Mouse (Mus musculus) neural tube, embryonic 13.5 days (tissue): ENCODE measurements around the gene F11r. TPM values are rescaled to one million over a fixed set of nuclear protein-coding genes. Genes with fewer than 3 reads are reported as not detected.
"Not testable (repeated sequence)": the region's sequence is repeated elsewhere in the genome, so short reads cannot be mapped to it uniquely, and the experiment has no call there.

Experiments
- ATAC-seq: fragments of 200-750 bp; cut with Nextera tagmentation; 2 replicates; pipeline ENCODE4 v1.8.0; 2017; ENCODE audit warnings: low read depth, mild to moderate bottlenecking, moderate TSS enrichment, moderate library complexity
- H3K27ac ChIP-seq: fragments of 300-500 bp; sonication (generic); replicated peaks from 2 replicates; pipeline ENCODE4 v1.5.1; 2015; ENCODE audit warnings: moderate library complexity, mild to moderate bottlenecking, inconsistent platforms
- H3K27me3 ChIP-seq: fragments of 300-500 bp; sonication (generic); 2 replicates; pipeline ENCODE4 v1.6.1; 2015; ENCODE audit warnings: mild to moderate bottlenecking, inconsistent platforms
- H3K36me3 ChIP-seq: fragments of 300-500 bp; sonication (generic); 2 replicates; pipeline ENCODE4 v1.6.1; 2015; ENCODE audit warnings: mild to moderate bottlenecking, inconsistent platforms
- H3K4me1 ChIP-seq: fragments of 300-500 bp; sonication (generic); replicated peaks from 2 replicates; pipeline ENCODE4 v1.6.1; 2015; ENCODE audit warnings: inconsistent platforms
- H3K4me2 ChIP-seq: fragments of 300-500 bp; sonication (generic); 2 replicates; pipeline ENCODE4 v1.6.1; 2015; ENCODE audit warnings: inconsistent platforms, mild to moderate bottlenecking, moderate library complexity
- H3K4me3 ChIP-seq: fragments of 300-500 bp; sonication (generic); 2 replicates; pipeline ENCODE4 v1.5.1; 2015; ENCODE audit warnings: mild to moderate bottlenecking, inconsistent platforms
- H3K9ac ChIP-seq: fragments of 300-500 bp; sonication (generic); 2 replicates; pipeline ENCODE4 v1.6.1; 2015; ENCODE audit warnings: moderate library complexity, mild to moderate bottlenecking, inconsistent platforms
- H3K9me3 ChIP-seq: fragments of 300-500 bp; sonication (generic); 2 replicates; pipeline ENCODE4 v1.6.1; 2016; ENCODE audit warnings: inconsistent platforms
- WGBS: fragments of 180-500 bp; shearing (Covaris S2); methylation state at CpG from one replicate; pipeline ENCODE4 v1.1.7; 2015; 5-methylcytosine and 5-hydroxymethylcytosine counted together
- polyA plus RNA-seq: library from polyadenylated mRNA; unstranded; fragments of >200 nt; fragmentation: Nextera tagmentation; extraction: Ambion mirVana; gene quantifications from 2 replicates; pipeline ENCODE4 v1.2.1, GENCODE M21; 2015

The F11r gene
- polyA plus RNA-seq, 1 experiment from 2014 or later, result 14.7 TPM

- H3K36me3 ChIP-seq, result no peaks in the 10 kb centered on the region
- ATAC-seq, result no peak
- H3K4me2 ChIP-seq, result no peak overlapping the region
- no peaks in the 10 kb centered on the region for H3K27me3 ChIP-seq
- no peak overlapping the region for H3K27ac ChIP-seq
- H3K9ac ChIP-seq, result no peak overlapping the region
- no peaks in the 10 kb centered on the region for H3K9me3 ChIP-seq
- WGBS, result 59% methylated on average over 5 of the region's 5 CpGs
- peaks cover 10% of the 10 kb centered on the region for H3K4me1 ChIP-seq
- no peak overlapping the region for H3K4me3 ChIP-seq
These were observed 22.5 kb downstream of the F11r start for GRCm38 (mm10) chr1:171459791-171460190.

- no peak overlapping the region for H3K27ac ChIP-seq
- no peak for ATAC-seq
- H3K4me1 ChIP-seq, result peaks cover 10% of the 10 kb centered on the region
- H3K4me2 ChIP-seq, result no peak overlapping the region
- no peak overlapping the region for H3K4me3 ChIP-seq
- H3K36me3 ChIP-seq, result no peaks in the 10 kb centered on the region
- H3K9ac ChIP-seq, result no peak overlapping the region
- H3K27me3 ChIP-seq, result no peaks in the 10 kb centered on the region
- no peaks in the 10 kb centered on the region for H3K9me3 ChIP-seq
- WGBS, result 96% methylated on average over 22 of the region's 22 CpGs
These were observed 23.5 kb downstream of the F11r start for GRCm38 (mm10) chr1:171460551-171461503.

GRCm38 (mm10) chr1:171463133-171463532 is 25.8 kb downstream of the F11r start:
- Histone ChIP-seq H3K4me2 (no peak overlapping the region), H3K4me1 (peaks cover 10% of the 10 kb centered on the region), H3K36me3 (no peaks in the 10 kb centered on the region), H3K27me3 (no peaks in the 10 kb centered on the region), H3K9me3 (no peaks in the 10 kb centered on the region), H3K27ac (no peak overlapping the region), H3K4me3 (no peak overlapping the region), H3K9ac (no peak overlapping the region)
- WGBS, result 96% methylated on average over 3 of the region's 3 CpGs
- no peak for ATAC-seq

- no peak overlapping the region for H3K4me2 ChIP-seq
- no peak overlapping the region for H3K27ac ChIP-seq
- no peak for ATAC-seq
- no peaks in the 10 kb centered on the region for H3K4me1 ChIP-seq
- WGBS, result 89% methylated on average over 5 of the region's 5 CpGs
- no peaks in the 10 kb centered on the region for H3K27me3 ChIP-seq
- H3K4me3 ChIP-seq, result no peak overlapping the region
- no peaks in the 10 kb centered on the region for H3K36me3 ChIP-seq
- H3K9ac ChIP-seq, result no peak overlapping the region
- H3K9me3 ChIP-seq, result no peaks in the 10 kb centered on the region
These were observed 28.5 kb downstream of the F11r start for GRCm38 (mm10) chr1:171465749-171466412.

- H3K9me3 ChIP-seq, result no peaks in the 10 kb centered on the region
- H3K27me3 ChIP-seq, result no peaks in the 10 kb centered on the region
- H3K9ac ChIP-seq, result no peak overlapping the region
- ATAC-seq, result no peak
- no peak overlapping the region for H3K27ac ChIP-seq
- 82% methylated on average over 4 of the region's 4 CpGs for WGBS
- H3K36me3 ChIP-seq, result no peaks in the 10 kb centered on the region
- H3K4me1 ChIP-seq, result no peaks in the 10 kb centered on the region
- H3K4me2 ChIP-seq, result no peak overlapping the region
- no peak overlapping the region for H3K4me3 ChIP-seq
These were observed 29.2 kb downstream of the F11r start for GRCm38 (mm10) chr1:171466565-171466964.

GRCm38 (mm10) chr1:171469678-171470077 is 32.3 kb downstream of the F11r start:
- Histone ChIP-seq H3K27me3 (no peaks in the 10 kb centered on the region), H3K4me1 (no peaks in the 10 kb centered on the region), H3K36me3 (no peaks in the 10 kb centered on the region), H3K27ac (no peak overlapping the region), H3K9ac (no peak overlapping the region), H3K9me3 (no peaks in the 10 kb centered on the region), H3K4me3 (no peak overlapping the region), H3K4me2 (no peak overlapping the region)
- WGBS, result 91% methylated on average over 3 of the region's 3 CpGs
- no peak for ATAC-seq

GRCm38 (mm10) chr1:171470371-171470871 is 33.1 kb downstream of the F11r start:
- Histone ChIP-seq H3K4me3 (no peak overlapping the region), H3K27me3 (no peaks in the 10 kb centered on the region), H3K36me3 (no peaks in the 10 kb centered on the region), H3K4me1 (no peaks in the 10 kb centered on the region), H3K9ac (no peak overlapping the region), H3K27ac (no peak overlapping the region), H3K4me2 (no peak overlapping the region), H3K9me3 (no peaks in the 10 kb centered on the region)
- ATAC-seq, result no peak
- WGBS, result 31% methylated on average over 7 of the region's 7 CpGs

GRCm38 (mm10) chr1:171470896-171471295 is 33.6 kb downstream of the F11r start:
- Histone ChIP-seq H3K36me3 (no peaks in the 10 kb centered on the region), H3K9me3 (no peaks in the 10 kb centered on the region), H3K4me3 (no peak overlapping the region), H3K4me2 (no peak overlapping the region), H3K27ac (no peak overlapping the region), H3K9ac (no peak overlapping the region), H3K4me1 (no peaks in the 10 kb centered on the region), H3K27me3 (no peaks in the 10 kb centered on the region)
- 97% methylated on average over 5 of the region's 5 CpGs for WGBS
- ATAC-seq, result no peak

- H3K9me3 ChIP-seq, result no peaks in the 10 kb centered on the region
- 48% methylated on average over 1 of the region's 1 CpGs for WGBS
- H3K9ac ChIP-seq, result no peak overlapping the region
- no peaks in the 10 kb centered on the region for H3K27me3 ChIP-seq
- no peak overlapping the region for H3K4me2 ChIP-seq
- H3K4me1 ChIP-seq, result no peaks in the 10 kb centered on the region
- H3K27ac ChIP-seq, result no peak overlapping the region
- H3K36me3 ChIP-seq, result no peaks in the 10 kb centered on the region
- no peak overlapping the region for H3K4me3 ChIP-seq
- no peak for ATAC-seq
These were observed 34.1 kb downstream of the F11r start for GRCm38 (mm10) chr1:171471452-171471851.

- H3K4me2 ChIP-seq, H3K9me3 ChIP-seq, H3K4me3 ChIP-seq, ATAC-seq, H3K27ac ChIP-seq, H3K9ac ChIP-seq, H3K36me3 ChIP-seq, H3K27me3 ChIP-seq, H3K4me1 ChIP-seq: not testable (repeated sequence)
- WGBS, result 80% methylated on average over 8 of the region's 8 CpGs
These were observed 34.6 kb downstream of the F11r start for GRCm38 (mm10) chr1:171471941-171472340.

- no peaks in the 10 kb centered on the region for H3K9me3 ChIP-seq
- 75% methylated on average over 4 of the region's 4 CpGs for WGBS
- no peak overlapping the region for H3K4me3 ChIP-seq
- H3K27ac ChIP-seq, result no peak overlapping the region
- no peaks in the 10 kb centered on the region for H3K27me3 ChIP-seq
- no peak for ATAC-seq
- no peaks in the 10 kb centered on the region for H3K4me1 ChIP-seq
- no peak overlapping the region for H3K4me2 ChIP-seq
- H3K36me3 ChIP-seq, result no peaks in the 10 kb centered on the region
- no peak overlapping the region for H3K9ac ChIP-seq
These were observed 36.2 kb downstream of the F11r start for GRCm38 (mm10) chr1:171473506-171473905.

- no peak for ATAC-seq
- no peak overlapping the region for H3K4me3 ChIP-seq
- no peaks in the 10 kb centered on the region for H3K9me3 ChIP-seq
- H3K27me3 ChIP-seq, result no peaks in the 10 kb centered on the region
- no peaks in the 10 kb centered on the region for H3K4me1 ChIP-seq
- H3K9ac ChIP-seq, result no peak overlapping the region
- no peaks in the 10 kb centered on the region for H3K36me3 ChIP-seq
- H3K27ac ChIP-seq, result no peak overlapping the region
- WGBS, result 70% methylated on average over 9 of the region's 9 CpGs
- H3K4me2 ChIP-seq, result no peak overlapping the region
These were observed 36.7 kb downstream of the F11r start for GRCm38 (mm10) chr1:171473920-171474640.
